Mouse (Mus musculus) olfactory bulb, adult 2 months (tissue): ENCODE data around the gene Hoxc12.

Experiments
- CTCF ChIP-seq: fragments of 200-500 bp; IDR thresholded peaks from 2 replicates; pipeline ENCODE4 v1.5.1; 2012; ENCODE audit warnings: low read depth, mild to moderate bottlenecking, low read length, moderate library complexity; ENCODE audit not compliant: insufficient read depth
- POLR2A ChIP-seq: fragments of 200-500 bp; IDR thresholded peaks from 2 replicates; pipeline ENCODE4 v1.6.1; 2012; ENCODE audit warnings: mild to moderate bottlenecking, low read depth, low read length, moderate library complexity; ENCODE audit not compliant: insufficient read depth

- no peak for TF ChIP-seq POLR2A
- no peak for TF ChIP-seq CTCF
Observed at GRCm38 (mm10) chr15:102909536-102909935, 27.0 kb upstream of the Hoxc12 start.
